Mouse (Mus musculus) common myeloid progenitor, adult 5-6 weeks (primary cell): ENCODE results near the gene Nppc. TPM values are rescaled to one million over a fixed set of nuclear protein-coding genes. Genes with fewer than 3 reads are reported as not detected.

Experiments used
- ATAC-seq: replicated peaks from 2 replicates; pipeline ENCODE4 v1.8.0; 2016; ENCODE audit warnings: low read depth, mild to moderate bottlenecking, moderate TSS enrichment, inconsistent platforms; ENCODE audit not compliant: poor library complexity, severe bottlenecking
- total RNA-seq: library from RNA; stranded (forward); fragments of 200-1000, 187-1606 nt; gene quantifications from 2 replicates; pipeline ENCODE4 v1.2.3, GENCODE M21; 2017

Gene Nppc
- total RNA-seq, 1 experiment from 2014 or later = not detected

GRCm38 (mm10) chr1:86665091-86665490, 5.3 kb downstream of the Nppc start:
- no peak for ATAC-seq

- ATAC-seq = no peak
Observed at GRCm38 (mm10) chr1:86657071-86657470, 13.3 kb downstream of the Nppc start.

GRCm38 (mm10) chr1:86652675-86653074, 17.7 kb downstream of the Nppc start:
- ATAC-seq = no peak

- peak; percentile 79; the same call in 1 of the 2 replicates for ATAC-seq
Observed at GRCm38 (mm10) chr1:86650272-86650671, 20.1 kb downstream of the Nppc start.

GRCm38 (mm10) chr1:86647517-86647916, 22.9 kb downstream of the Nppc start:
- no peak for ATAC-seq

- ATAC-seq = peak; percentile 100
Observed at GRCm38 (mm10) chr1:86643101-86643809, 27.1 kb downstream of the Nppc start.

GRCm38 (mm10) chr1:86634751-86635359, 35.5 kb downstream of the Nppc start:
- ATAC-seq = no peak

GRCm38 (mm10) chr1:86633840-86634750, 36.3 kb downstream of the Nppc start:
- ATAC-seq = no peak

- ATAC-seq = no peak
Observed at GRCm38 (mm10) chr1:86633434-86633833, 36.9 kb downstream of the Nppc start.

- peak; percentile 56 for ATAC-seq
Observed at GRCm38 (mm10) chr1:86632732-86633380, 37.5 kb downstream of the Nppc start.

- 0 out of 2 replicates have a peak, but pooled peaks have one; percentile 29 for ATAC-seq
Observed at GRCm38 (mm10) chr1:86630527-86630926, 39.8 kb downstream of the Nppc start.

- ATAC-seq = no peak
Observed at GRCm38 (mm10) chr1:86629936-86630335, 40.4 kb downstream of the Nppc start.

- no peak for ATAC-seq
Observed at GRCm38 (mm10) chr1:86628270-86628669, 42.1 kb downstream of the Nppc start.

- no peak for ATAC-seq
Observed at GRCm38 (mm10) chr1:86623001-86624000, 47.1 kb downstream of the Nppc start.

GRCm38 (mm10) chr1:86622296-86622695, 48.1 kb downstream of the Nppc start:
- no peak for ATAC-seq

GRCm38 (mm10) chr1:86618454-86619125, 51.8 kb downstream of the Nppc start:
- ATAC-seq = peak; percentile 82; the same call in 1 of the 2 replicates
